Mouse (Mus musculus): ENCODE results near the gene Stat2.

DNA sequence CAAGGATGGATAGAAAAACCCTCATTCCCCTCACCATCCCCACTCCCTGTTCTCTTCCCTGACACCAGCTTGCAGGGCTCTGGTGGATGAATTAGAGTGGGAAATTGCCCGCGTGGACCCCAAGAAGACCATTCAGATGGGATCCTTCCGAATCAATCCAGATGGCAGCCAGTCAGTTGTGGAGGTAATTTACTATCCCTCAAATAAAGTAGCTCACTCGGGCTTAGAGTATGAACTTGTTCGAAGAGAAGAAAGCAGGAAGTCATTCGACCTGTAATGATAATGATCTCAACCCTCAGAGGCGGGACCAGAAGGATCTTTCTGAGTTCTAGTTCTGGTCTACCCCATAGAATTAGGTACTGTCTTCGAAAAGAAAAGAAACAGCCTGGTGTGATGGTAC, 53.2 kb downstream of the Stat2 start:
- no peak for TF ChIP-seq CTCF (IDR thresholded peaks at IDR 0.05; ENCODE audit: extremely low read depth, insufficient read length, insufficient replicate concordance, low read depth, low read length)
- TF ChIP-seq POLR2A (IDR thresholded peaks at IDR 0.05; ENCODE audit: low read depth, low read length), result no peak
